Mouse (Mus musculus): Measurements from ENCODE around the gene Tmem115.

DNA sequence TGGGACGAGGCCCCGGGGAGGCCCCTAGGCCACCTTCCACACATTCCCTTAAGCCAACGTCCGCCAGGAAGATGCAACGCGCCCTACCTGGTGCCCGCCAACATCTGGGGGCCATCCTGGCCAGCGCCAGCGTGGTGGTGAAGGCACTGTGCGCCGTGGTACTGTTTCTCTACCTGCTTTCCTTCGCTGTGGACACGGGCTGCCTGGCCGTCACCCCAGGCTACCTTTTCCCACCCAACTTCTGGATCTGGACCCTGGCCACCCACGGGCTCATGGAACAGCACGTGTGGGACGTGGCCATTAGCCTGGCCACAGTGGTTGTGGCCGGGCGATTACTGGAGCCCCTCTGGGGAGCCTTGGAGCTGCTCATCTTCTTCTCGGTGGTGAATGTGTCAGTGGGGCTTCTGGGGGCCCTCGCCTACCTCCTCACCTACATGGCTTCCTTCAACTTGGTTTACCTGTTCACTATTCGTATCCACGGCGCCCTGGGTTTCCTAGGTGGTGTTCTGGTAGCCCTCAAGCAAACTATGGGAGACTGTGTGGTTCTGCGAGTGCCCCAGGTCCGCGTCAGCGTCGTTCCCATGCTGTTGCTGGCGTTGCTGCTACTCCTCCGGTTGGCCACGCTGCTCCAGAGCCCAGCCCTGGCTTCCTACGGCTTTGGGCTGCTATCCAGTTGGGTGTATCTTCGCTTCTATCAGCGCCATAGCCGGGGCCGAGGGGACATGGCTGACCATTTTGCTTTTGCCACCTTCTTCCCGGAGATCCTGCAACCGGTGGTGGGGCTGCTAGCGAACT is 860 bp downstream of the Tmem115 start:
- TF ChIP-seq CTCF (IDR thresholded peaks at IDR 0.05; ENCODE audit: low read depth) (no peak), EP300 (IDR thresholded peaks at IDR 0.05; ENCODE audit: low read depth) (no peak)
